Mouse (Mus musculus): Measurements from ENCODE around the gene Commd9.
A peak's percentile ranks its signal among the peaks of the same experiment; 100 is the strongest.

Gene Commd9

GRCm38 (mm10) chr2:101885768-101886438 lies at the start of gene Commd9:
Gene Commd9 (plus strand): TSS chr2:101886247.
- peak; percentile 94 for DNase-seq

GRCm38 (mm10) chr2:101842756-101843155 lies 43.3 kb upstream of the Commd9 start:
- no peak for DNase-seq

GRCm38 (mm10) chr2:101854792-101855191 lies 31.3 kb upstream of the Commd9 start:
- DNase-seq = no peak

- no peak for DNase-seq
These were observed 29.9 kb upstream of the Commd9 start for GRCm38 (mm10) chr2:101856174-101856573.

- DNase-seq = no peak
These were observed 25.0 kb upstream of the Commd9 start for GRCm38 (mm10) chr2:101860920-101861485.

- DNase-seq = no peak
These were observed 23.6 kb upstream of the Commd9 start for GRCm38 (mm10) chr2:101862219-101863123.

GRCm38 (mm10) chr2:101868683-101869082 lies 17.4 kb upstream of the Commd9 start:
- no peak for DNase-seq

DNA sequence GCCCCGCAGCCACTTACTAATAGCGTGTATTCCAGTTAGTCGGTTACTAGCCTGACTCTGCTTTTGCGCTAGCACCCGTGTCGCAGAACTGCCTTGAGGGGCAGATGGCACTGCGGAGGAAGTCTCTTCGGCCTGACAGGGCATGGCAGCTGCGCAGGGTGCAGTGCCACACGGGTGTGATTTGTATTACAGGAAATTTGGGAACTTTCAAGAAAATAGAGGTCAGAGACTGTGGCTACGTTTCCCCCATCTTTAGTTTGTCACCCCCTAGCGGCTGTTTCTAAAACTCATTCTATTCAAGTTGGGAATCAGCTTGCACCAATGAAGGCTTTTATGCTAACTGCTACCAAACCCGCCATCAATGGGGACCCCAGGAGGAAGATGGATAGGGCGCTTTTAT lies 14.9 kb upstream of the Commd9 start:
- DNase-seq = no peak

GRCm38 (mm10) chr2:101881471-101882162 lies 4.4 kb upstream of the Commd9 start:
- DNase-seq = no peak

- no peak for DNase-seq
These were observed 3.0 kb upstream of the Commd9 start, which contains the start of gene Prr5l for GRCm38 (mm10) chr2:101882998-101883397. Gene Prr5l (minus strand): TSS chr2:101883027.

GRCm38 (mm10) chr2:101884286-101884685 lies 1.8 kb upstream of the Commd9 start:
- no peak for DNase-seq

DNA sequence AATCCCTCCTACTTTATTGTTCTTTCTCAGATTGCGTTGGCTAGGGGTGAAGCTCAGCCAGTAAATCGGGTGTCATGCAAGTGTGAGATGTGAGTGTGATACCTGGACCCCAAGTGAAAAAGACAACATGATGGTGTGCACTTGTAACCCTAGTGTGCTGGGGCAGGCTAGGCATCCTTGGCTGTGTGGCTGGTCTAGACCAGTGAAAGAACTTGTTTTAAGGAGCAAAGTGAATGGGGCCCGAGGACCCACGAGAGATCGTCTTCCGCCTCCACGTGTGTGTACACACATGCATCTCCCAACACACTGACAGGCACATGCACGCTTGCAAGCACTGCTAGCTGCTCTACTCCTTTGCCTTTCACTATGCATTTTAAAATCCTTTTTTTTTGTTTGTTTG lies 2.8 kb downstream of the Commd9 start:
- DNase-seq = no peak

DNA sequence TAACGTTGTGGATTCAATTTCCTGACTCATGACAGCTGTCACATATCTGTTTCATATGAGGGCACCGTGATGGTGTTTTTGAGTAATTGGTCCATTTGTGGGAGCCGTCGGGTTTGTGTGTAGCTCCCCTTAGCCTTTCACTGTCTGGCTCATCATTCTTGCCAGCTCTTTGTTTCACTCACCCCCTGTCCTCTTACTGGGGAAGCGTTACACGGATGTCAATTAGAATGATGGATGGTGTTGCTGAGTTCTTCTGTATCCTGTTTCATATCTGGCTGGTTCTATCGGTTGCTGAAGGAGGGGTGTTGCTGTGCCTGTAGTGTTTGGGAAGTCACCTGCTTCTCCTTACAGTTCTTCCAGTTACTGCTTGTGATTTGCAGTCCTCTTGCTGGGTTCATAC lies 5.1 kb downstream of the Commd9 start:
- DNase-seq = no peak

- DNase-seq = no peak
These were observed 8.1 kb downstream of the Commd9 start for GRCm38 (mm10) chr2:101894126-101894525.

DNA sequence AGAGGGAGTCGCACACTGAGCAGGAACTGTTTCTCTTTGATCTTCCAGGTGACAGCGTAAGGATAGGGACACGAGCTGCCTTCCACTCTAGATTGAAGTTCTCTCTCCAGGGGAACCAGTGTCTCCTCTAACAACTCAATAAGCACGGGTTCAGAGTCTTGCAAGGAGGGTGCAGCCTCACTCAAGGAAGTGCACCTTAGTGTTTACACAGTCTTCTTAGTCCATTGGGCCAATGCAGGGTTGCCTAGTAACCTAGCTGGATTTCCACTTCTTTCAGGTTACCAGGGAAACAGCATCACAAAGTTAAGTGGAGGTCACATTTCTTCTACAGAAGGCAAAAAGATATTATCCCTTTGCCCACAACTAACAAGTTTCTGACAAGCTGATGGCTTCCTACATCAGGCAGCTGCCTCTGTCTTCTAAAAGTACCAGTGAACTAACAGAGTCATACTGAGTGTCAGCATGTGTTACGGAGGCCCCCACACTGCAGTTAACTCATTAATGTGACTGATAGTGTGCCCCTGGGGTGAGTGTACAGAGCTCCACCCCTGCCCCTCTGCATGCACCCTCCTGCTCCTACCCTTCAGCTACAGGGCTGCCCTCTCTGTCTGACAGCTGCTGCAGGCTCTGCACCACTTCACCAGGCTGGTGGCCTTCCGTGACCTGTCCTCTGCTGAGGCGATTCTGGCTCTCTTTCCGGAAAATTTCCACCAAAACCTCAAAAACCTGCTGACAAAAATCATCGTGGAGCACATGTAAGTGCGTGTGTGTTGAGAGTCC lies 10.6 kb downstream of the Commd9 start:
- no peak for DNase-seq

DNA sequence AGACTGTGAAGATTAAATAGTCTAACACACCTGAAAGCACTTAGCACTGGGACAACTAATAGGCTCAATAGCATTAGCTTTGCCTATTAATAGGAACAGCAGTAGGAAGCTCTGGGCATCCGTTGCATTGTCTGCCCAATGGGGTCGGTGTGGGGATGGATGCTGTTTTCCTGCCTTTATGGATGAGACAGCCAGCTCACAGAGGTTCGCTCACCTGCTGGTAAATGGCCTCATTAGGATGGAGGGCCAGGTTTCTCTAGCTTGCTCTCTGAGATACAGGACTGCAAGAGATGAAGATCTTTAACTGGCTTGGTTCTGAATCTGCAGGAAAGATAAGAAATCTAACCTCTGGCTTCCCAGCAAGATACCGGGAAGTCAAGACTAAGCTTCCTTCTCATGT lies 16.1 kb downstream of the Commd9 start:
- DNase-seq = peak; percentile 59

DNA sequence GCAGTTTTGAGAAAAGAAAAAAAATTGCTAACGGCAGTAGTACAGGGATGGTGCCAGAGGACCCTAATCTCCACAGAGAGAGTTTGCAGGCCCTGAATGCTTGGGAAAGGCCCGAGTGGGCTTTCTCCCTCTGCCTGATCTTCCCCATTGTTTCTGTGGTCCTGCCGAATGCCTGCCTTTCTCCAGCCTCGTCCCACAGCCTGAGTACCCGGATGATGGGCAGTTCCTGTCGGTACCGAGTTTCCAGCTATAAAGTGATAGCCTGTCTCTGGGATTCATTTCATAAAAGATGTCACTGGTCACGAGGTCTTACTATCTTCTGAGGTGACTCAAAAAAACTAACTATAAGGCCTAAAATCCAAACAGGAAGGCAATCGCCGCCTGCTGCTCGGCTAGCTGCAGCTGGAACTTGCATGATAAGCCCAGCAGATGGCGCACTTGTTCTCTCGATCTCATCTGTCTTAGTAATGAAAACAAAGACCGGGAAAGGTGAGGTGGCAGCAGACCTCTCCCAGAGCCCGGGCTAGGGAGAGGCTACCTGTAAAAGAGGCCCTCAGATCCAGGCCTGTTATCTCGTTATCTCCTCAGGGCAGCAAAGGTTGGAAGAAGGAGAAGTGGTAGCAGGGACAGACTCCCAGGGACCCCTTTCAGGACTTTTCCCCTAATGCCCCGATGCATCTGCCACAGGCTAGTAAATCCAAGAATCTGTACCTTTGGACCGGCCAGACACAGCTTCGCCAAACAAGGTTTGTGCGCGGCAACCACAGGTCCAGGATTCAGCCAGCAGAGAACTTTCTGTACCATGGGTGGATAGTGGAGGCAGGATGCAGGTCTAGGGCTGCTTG lies 19.7 kb downstream of the Commd9 start:
- peak; percentile 90 for DNase-seq

DNA sequence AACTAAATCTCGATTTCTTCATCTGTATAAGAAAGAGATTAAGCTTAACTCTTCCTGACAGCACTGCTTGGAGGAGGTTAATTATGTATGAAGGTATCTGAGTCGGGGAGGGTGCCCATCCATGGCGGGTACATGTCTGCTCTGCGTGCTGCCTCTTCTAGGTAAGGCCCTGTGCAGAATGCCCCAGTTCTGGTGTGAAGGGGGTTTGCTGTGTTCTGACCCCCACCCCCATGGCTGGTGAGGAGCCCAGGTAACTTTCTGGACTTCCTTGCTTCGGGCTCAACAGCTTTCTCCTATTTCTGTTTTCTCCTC lies 20.3 kb downstream of the Commd9 start:
- DNase-seq = peak; percentile 70

GRCm38 (mm10) chr2:101907386-101908022 lies 21.5 kb downstream of the Commd9 start:
- peak; percentile 99 for DNase-seq

GRCm38 (mm10) chr2:101908773-101909172 lies 22.7 kb downstream of the Commd9 start:
- peak; percentile 45 for DNase-seq
